Mouse (Mus musculus): ENCODE data around the gene Crtc3.

DNA sequence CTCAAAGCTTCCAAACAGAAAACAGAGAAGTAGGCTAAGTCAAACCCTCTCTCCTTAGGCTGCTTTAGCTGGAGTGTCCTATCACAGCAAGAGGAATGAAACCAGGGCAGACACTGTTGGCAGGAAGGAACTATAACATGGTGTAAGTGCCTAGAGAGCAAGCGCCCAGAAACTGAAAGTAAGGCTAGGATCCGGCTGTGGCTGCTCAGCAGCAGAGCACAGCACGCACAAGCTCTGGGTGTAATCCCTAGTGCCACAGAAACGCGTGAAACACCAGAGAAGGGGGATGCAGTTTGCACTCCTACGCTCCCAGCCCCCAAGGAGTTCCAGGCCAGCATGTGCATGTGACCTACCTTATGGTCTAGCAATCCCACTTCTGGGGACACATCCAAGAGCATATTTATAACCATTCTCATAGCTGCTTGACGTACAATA is 41.2 kb downstream of the Crtc3 start:
- TF ChIP-seq POLR2A (IDR thresholded peaks at IDR 0.05; ENCODE audit: borderline replicate concordance, insufficient read depth, low read length) = no peak
- TF ChIP-seq CTCF (IDR thresholded peaks at IDR 0.05; ENCODE audit: borderline replicate concordance, insufficient read depth, low read depth, low read length) = no peak

All from cerebellum, adult 2 months (tissue).